Mouse (Mus musculus) T-helper 1 cell (primary cell): ENCODE results near the gene Aptx.

Source experiments
- in situ Hi-C: fragments of 300-600 bp; cut with MboI, MseI; formaldehyde crosslinking; loops from one replicate; pipeline ENCODE4 v1.15.1; 2025; ENCODE audit warnings: high pct_unique_total_duplicates

The Aptx gene

DNA sequence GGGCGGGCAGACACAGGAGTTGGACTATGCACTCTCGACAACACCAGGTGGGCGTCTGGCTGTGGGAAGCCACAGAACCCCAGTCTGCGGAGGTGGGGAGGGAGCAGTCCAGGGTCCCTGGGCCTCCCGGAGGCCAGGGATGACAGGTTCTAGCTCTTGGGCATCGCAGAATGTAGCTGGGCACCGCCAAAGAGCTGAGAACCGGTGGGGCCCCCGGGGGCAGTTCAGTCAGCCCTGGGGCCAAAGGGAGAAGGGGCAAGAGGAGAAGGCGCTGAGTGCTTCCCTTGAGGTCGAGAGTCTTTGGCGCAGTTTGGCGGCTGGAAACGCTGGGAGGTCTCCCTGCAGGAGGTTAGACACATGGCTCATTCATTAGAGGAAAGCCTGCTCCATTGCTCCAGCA is 26.7 kb downstream of the Aptx start:
- in situ Hi-C loops, result loop anchor here (10.0 kb wide), 1 partner anchor 382 kb away; no protein-coding TSS in a partner anchor

DNA sequence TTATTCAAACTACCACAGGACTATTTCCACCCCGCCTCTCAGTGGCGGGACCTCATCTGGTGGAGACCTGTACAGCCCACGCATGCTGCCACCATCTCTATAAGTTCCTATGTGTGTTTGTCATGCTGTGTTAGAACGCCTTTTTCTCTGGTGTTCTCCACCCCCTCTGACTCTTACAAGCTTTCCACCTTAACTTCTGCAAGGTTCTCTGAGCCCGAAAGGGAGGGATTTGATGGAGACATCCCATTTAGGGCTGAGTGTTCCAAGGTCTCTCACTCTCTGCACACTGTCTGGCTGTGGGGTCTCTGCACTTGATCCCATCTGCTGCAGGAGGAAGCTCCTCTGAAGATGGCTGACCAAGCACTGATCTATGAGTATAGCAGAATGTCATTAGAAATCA is 29.5 kb downstream of the Aptx start:
- in situ Hi-C loops, result loop anchor here (10.0 kb wide), 1 partner anchor 379 kb away; no protein-coding TSS in a partner anchor

- in situ Hi-C loops, result no loop called here
Observed at GRCm38 (mm10) chr4:40666237-40667012, 36.6 kb downstream of the Aptx start.

DNA sequence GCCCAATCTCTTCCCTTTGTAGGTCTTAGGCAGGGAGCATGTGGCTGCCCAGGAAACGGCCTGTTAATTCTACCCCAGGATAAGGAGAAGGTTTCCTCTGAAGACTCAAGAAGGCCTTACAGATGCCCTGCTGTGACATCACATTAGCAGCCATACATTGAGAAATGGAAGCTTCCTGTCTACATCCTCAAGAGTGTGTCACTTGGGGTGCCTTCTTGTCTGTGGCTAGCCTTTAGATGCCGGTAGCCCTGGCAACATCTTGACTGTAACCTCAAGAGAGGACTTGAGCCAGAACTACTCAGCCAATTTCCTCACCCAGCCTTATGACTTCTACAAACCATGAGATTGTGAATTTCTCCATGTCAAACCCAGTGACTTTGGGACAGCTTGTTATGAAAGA is 51.9 kb downstream of the Aptx start:
- in situ Hi-C loops, result no loop called here

- in situ Hi-C loops, result no loop called here
Observed at GRCm38 (mm10) chr4:40649111-40649510, 53.9 kb downstream of the Aptx start.

DNA sequence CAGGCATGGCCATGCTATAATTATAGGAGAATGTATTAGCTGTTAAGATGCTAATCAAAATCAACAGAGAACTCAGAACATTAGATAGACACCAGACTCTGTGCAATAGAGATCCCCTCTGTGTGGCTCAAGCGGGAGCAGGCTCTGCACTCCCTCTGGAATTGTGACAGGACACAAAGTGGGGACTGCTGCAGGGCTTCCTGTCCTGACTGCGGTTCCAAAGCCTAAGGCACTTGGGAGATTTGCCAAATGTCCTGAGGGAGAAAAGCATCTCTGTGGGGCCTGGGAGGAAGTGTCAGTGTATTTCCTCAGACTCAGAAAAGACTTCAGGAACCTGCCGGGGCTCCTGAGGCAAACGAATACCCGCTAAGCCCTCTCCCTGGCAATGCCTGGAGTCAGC is 59.4 kb downstream of the Aptx start:
- in situ Hi-C loops, result no loop called here

- in situ Hi-C loops, result no loop called here
Observed at GRCm38 (mm10) chr4:40640991-40641390, 62.0 kb downstream of the Aptx start.
